Mouse (Mus musculus) ES-CJ7 (cell line): ENCODE data around the gene Srp54a.
"Not testable (repeated sequence)": the region's sequence is repeated elsewhere in the genome, so short reads cannot be mapped to it uniquely, and the experiment has no call there.

Experiments
- DNase-seq: peaks from one replicate; pipeline ENCODE4 v3.0.0; 2011; ENCODE audit warnings: low read depth, low spot score

The Srp54a gene

DNA sequence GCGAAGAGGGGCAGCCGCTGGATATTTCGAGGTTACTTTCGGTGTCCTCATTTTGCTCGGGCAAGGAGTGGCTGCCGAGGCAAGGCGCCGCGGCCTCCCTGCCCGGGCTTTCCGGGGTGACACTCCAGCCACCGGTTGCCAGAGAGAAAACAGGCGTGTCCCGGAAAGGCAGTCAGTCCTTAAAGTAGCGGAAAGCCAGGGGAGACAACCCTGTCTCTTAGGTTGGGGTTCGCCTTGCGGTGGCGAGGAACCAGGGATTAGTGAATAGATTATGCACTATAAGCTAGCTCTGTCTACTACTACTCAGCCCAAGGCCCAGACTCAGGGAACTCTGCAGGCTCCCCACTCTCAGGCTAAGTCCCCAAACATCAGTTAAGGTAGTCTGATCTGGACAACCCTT, 44.7 kb downstream of the Srp54a start:
- not testable (repeated sequence) for DNase-seq

DNA sequence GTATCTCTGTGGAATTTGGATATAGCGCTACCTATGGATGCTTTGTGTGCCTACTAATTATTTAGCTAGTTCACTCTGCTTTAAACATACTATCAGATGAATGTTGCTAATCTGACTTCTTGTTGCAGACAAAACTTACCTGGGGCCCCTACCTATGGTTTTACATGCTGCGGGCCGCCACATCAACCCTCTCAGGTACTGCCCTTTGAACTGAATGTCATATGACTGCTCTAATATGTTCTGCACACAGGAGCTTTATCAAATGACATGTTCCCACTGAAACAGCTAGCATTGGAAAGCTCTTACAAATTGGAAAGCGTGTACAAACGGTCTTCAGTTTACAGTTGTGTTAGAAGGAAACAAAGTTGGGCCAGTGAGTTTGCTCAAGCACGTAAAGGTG, 55.5 kb downstream of the Srp54a start:
- DNase-seq: not testable (repeated sequence)

- not testable (repeated sequence) for DNase-seq
Measured at GRCm38 (mm10) chr12:55137859-55138258, 57.8 kb downstream of the Srp54a start.

- DNase-seq: not testable (repeated sequence)
Measured at GRCm38 (mm10) chr12:55154559-55155448, 74.7 kb downstream of the Srp54a start, which contains the start of gene Srp54b. Gene Srp54b (plus strand): TSS chr12:55155104.

DNA sequence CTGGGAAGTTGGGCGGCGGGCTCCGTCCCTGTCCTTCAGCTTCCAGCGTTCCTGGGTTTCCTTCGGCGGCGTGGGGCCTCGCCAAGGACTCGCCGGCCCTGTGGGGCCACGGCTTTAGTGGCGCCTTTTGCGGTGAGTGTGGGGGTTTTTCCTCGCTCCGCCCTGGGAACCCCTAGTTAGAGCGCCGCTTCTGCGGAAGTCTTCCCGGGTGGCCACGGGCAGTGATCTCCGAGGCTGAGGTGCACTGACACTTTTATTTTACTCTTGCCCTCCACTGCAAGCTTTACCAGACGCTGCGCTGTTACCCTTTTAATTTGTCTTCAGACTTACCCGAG, 75.4 kb downstream of the Srp54a start:
- DNase-seq: not testable (repeated sequence)
